ENCODE assay signal across 8 mouse cellular contexts in the genomic region with DNA sequence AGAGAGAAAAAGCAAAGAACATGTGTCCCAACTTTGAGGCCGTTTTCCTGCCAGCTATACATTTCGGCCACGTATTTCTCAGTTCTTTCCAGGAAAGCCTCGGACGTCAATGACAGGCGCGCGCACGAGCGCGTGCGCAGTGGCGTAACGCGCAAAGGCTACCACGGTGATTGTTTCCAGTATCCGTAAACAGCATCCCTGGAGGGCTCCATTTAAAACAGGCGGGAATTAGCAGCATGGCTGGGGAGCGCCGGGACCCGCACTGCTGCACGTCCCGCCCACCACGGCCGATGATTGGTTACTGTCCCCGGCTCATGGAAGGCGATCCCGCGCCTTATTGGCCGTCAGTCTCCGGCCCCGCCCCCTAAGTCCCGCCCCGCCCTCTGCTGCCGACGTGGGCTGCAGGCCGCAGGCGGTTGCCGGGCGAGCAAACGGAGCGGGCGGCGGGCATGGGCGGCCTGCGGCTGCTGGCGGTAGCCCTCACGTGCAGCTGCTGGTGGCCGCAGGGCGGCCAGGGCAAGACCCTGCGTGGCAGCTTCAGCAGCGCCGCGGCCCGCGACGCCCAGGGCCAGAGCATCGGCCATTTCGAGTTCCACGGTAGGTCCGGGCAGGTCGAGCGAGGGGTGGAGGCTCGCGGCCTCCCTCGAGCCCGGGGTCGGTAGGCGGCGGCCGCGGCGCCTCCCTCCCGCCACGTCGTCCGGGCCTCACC. TPM values are rescaled to one million over a fixed set of nuclear protein-coding genes. Genes with fewer than 3 reads are reported as not detected.
DNase-seq lines count a peak whose midpoint lies in the region; ATAC-seq and TF ChIP-seq lines count a peak whose summit lies in the region.

A gene (plus strand): TSS at position 415 of the 709 bp plus-strand sequence.

- intact Hi-C loops in gastrocnemius, adult 2 months (cut with DNase I), result no loop called here
- intact Hi-C loops in left cerebral cortex, adult 2 months (cut with DNase I), result loop anchor here (5.0 kb wide), 1 partner anchor 130 kb away; no protein-coding TSS in a partner anchor

- TF ChIP-seq CTCF in gastrocnemius, adult 2 months (IDR thresholded peaks at IDR 0.05), result no peak
- TF ChIP-seq CTCF in hindbrain, postnatal 0 days (IDR thresholded peaks at IDR 0.05; ENCODE audit: low read depth), result no peak
- TF ChIP-seq CTCF in left cerebral cortex, adult 2 months (IDR thresholded peaks at IDR 0.05), result no peak

- H3K4me1 ChIP-seq in hindbrain, postnatal 0 days (ENCODE audit: insufficient read depth, low read length), result peaks cover 7% of the 10 kb centered on the region; the same call in 1 of the 2 replicates

- peak within 1 kb of the TSS; percentile 86 for H3K4me2 ChIP-seq in hindbrain, postnatal 0 days (ENCODE audit: low read depth, low read length)

- H3K36me3 ChIP-seq in hindbrain, postnatal 0 days (ENCODE audit: insufficient read depth, low read length), result peaks cover 6% of the 10 kb centered on the region; the same call in 1 of the 2 replicates

- H3K27me3 ChIP-seq in hindbrain, postnatal 0 days (ENCODE audit: insufficient read depth, low read length), result no peaks in the 10 kb centered on the region

- peak within 1 kb of the TSS; percentile 99 for H3K4me3 ChIP-seq in gastrocnemius, adult 2 months
- H3K4me3 ChIP-seq in hindbrain, postnatal 0 days (ENCODE audit: low read length), result peak within 1 kb of the TSS; percentile 83
- H3K4me3 ChIP-seq in left cerebral cortex, adult 2 months, result peak within 1 kb of the TSS; percentile 87

- peak; percentile 85 for ATAC-seq in common myeloid progenitor, adult 5-6 weeks (replicated peaks; ENCODE audit: low read depth, poor library complexity, severe bottlenecking)
- ATAC-seq in hindbrain, postnatal 0 days, result peak; percentile 96
- peak; percentile 80 for ATAC-seq in megakaryocyte, adult 5-6 weeks (ENCODE audit: poor library complexity, severe bottlenecking)

- peak within 1 kb of the TSS; percentile 92 for H3K27ac ChIP-seq in gastrocnemius, adult 2 months
- peak within 1 kb of the TSS; percentile 86 for H3K27ac ChIP-seq in hindbrain, postnatal 0 days
- H3K27ac ChIP-seq in left cerebral cortex, adult 2 months, result peak within 1 kb of the TSS; percentile 91

- peak within 1 kb of the TSS; percentile 86 for H3K9ac ChIP-seq in hindbrain, postnatal 0 days (replicated peaks; ENCODE audit: low read length)

- no peaks in the 10 kb centered on the region for H3K9me3 ChIP-seq in hindbrain, postnatal 0 days (ENCODE audit: low read length)

- DNase-seq in ZHBTc4 (ENCODE audit: low read depth, low spot score), result peak; percentile 100
- peak; percentile 99 for DNase-seq in gastrocnemius, adult 2 months
- peak; percentile 98 for DNase-seq in hindbrain, postnatal 0 days (ENCODE audit: low spot score)
- DNase-seq in left cerebral cortex, adult 2 months (ENCODE audit: extremely low spot score in 1 of 2, low spot score in 2 of 2), result peak; percentile 95 to 96
- peak; percentile 96 to 97 for DNase-seq in right cerebral cortex, adult 2 months (ENCODE audit: low spot score in 2 of 2)
- DNase-seq in urinary bladder, postnatal 14 days (ENCODE audit: low spot score), result peak; percentile 98

- under 1% methylated on average over 44 of the region's 77 CpGs for WGBS in hindbrain, postnatal 0 days

RNA-seq across cellular contexts. Expression of the gene that starts here (rescaled TPM):
- 6.5 and 11.1 TPM in 2 replicates for total RNA-seq in common myeloid progenitor, adult 5-6 weeks (2017)
- total RNA-seq in gastrocnemius, adult 2 months (2021), result 10 to 100 TPM; 29.3 to 32.8 TPM
- total RNA-seq in hindbrain, postnatal 0 days (2014; rRNA removed), result 53.7 and 68.2 TPM in 2 replicates
- polyA plus RNA-seq in hindbrain, postnatal 0 days (2015; fragmentation: Nextera tagmentation; extraction: Ambion mirVana), result 50.1 and 50.4 TPM in 2 replicates
- 10 to 100 TPM; 28.9 to 32.6 TPM for total RNA-seq in left cerebral cortex, adult 2 months (2021)
- 8.5 and 10.8 TPM in 2 replicates for total RNA-seq in megakaryocyte, adult 5-6 weeks (2015)
- total RNA-seq in megakaryocyte, adult 5-6 weeks (2017), result 7.2 and 7.8 TPM in 2 replicates

Comparison
In these comparisons a context has a peak if more than half of its experiments do, and no peak if none do; other contexts are left out.
1. Peak in every context shown above with its lines: DNase-seq, ATAC-seq, H3K4me3 ChIP-seq and H3K27ac ChIP-seq.